Mouse (Mus musculus) liver, embryonic 14.5 days (tissue): Measurements from ENCODE around the gene Clic3. TPM values are rescaled to one million over a fixed set of nuclear protein-coding genes. Genes with fewer than 3 reads are reported as not detected.

Source experiments
- ATAC-seq: fragments of 200-750 bp; cut with Nextera tagmentation; 2 replicates; pipeline ENCODE4 v1.8.0; 2017; ENCODE audit warnings: moderate number of reproducible peaks, mild to moderate bottlenecking, moderate library complexity; ENCODE audit not compliant: insufficient read depth
- DNase-seq, 3 experiments: peaks; one replicate each; pipeline ENCODE4 v3.0.0-alpha.2; 2012 to 2013; ENCODE audit warnings: low read depth in 3 of 3, low spot score in 3 of 3
- H3K27ac ChIP-seq: fragments of 300-500 bp; sonication (generic); 2 replicates; pipeline ENCODE4 v1.5.1; 2014; ENCODE audit warnings: moderate library complexity, mild to moderate bottlenecking, control low read depth, inconsistent platforms
- H3K27me3 ChIP-seq: fragments of 300-500 bp; sonication (generic); 2 replicates; pipeline ENCODE4 v1.6.1; 2014; ENCODE audit warnings: mild to moderate bottlenecking, low read length, moderate library complexity; ENCODE audit not compliant: control insufficient read depth, insufficient read depth
- H3K36me3 ChIP-seq: fragments of 300-500 bp; sonication (generic); replicated peaks from 2 replicates; pipeline ENCODE4 v1.6.1; 2014; ENCODE audit warnings: low read depth; ENCODE audit not compliant: control insufficient read depth, insufficient read depth
- H3K4me1 ChIP-seq, 2 experiments: fragments of 200-500 bp in 1 of 2; fragments of 300-500 bp in 1 of 2; sonication (generic) in 1 of 2; replicated peaks; 2 replicates each; pipeline ENCODE4 v1.6.1; 2012 to 2014; ENCODE audit warnings: antibody characterized with exemption in 1 of 2, inconsistent platforms in 1 of 2, low read length in 1 of 2; ENCODE audit not compliant: control insufficient read depth in 2 of 2, insufficient read depth in 2 of 2
- H3K4me2 ChIP-seq: fragments of 300-500 bp; sonication (generic); 2 replicates; pipeline ENCODE4 v1.6.1; 2014; ENCODE audit warnings: low read depth, mild to moderate bottlenecking, control low read depth, moderate library complexity
- H3K4me3 ChIP-seq, 2 experiments: fragments of 200-500 bp in 1 of 2; fragments of 300-500 bp in 1 of 2; sonication (generic) in 1 of 2; 2 replicates each; pipeline ENCODE4 v1.5.1; 2012 to 2014; ENCODE audit warnings: low read depth in 2 of 2, low read length in 2 of 2, mild to moderate bottlenecking in 2 of 2, control low read depth in 1 of 2, inconsistent platforms in 1 of 2, moderate library complexity in 1 of 2; ENCODE audit not compliant: insufficient read depth in 1 of 2
- H3K9ac ChIP-seq: fragments of 300-500 bp; sonication (generic); replicated peaks from 2 replicates; pipeline ENCODE4 v1.6.1; 2014; ENCODE audit warnings: mild to moderate bottlenecking, control low read depth, moderate library complexity
- H3K9me3 ChIP-seq: fragments of 300-500 bp; sonication (generic); 2 replicates; pipeline ENCODE4 v1.6.1; 2016; ENCODE audit warnings: low read length, mixed read lengths; ENCODE audit not compliant: control insufficient read depth
- CTCF ChIP-seq: IDR thresholded peaks from 2 replicates; pipeline ENCODE4 v1.5.1; 2016; ENCODE audit warnings: antibody characterized with exemption, low read depth, control low read depth
- EP300 ChIP-seq: IDR thresholded peaks from 2 replicates; pipeline ENCODE4 v1.6.1; 2016; ENCODE audit warnings: antibody characterized with exemption, low read depth
- WGBS: fragments of 180-500 bp; shearing (Covaris S2); extraction: QIAGEN DNeasy Blood & Tissue Kit; methylation state at CpG from one replicate; pipeline ENCODE4 v1.1.7; 2014; ENCODE audit not compliant: insufficient replicate concordance; 5-methylcytosine and 5-hydroxymethylcytosine counted together
- polyA plus RNA-seq, 2 experiments: library from polyadenylated mRNA; depleted of rRNA in 1 of 2; stranded (reverse) in 1 of 2; unstranded in 1 of 2; fragments of >200 nt; fragmentation: Nextera tagmentation in 1 of 2; extraction: Ambion mirVana in 1 of 2; gene quantifications; 2 replicates each; pipeline versions ENCODE4 v1.2.1 to v1.2.3; 2012 to 2014

Clic3 gene
- polyA plus RNA-seq, 2 experiments = 0.08 to 0.27 TPM

- Histone ChIP-seq H3K36me3 (no peaks in the 10 kb centered on the region), H3K4me2 (peak overlapping the region; percentile 90), H3K4me1 (peaks cover 4 to 11% of the 10 kb centered on the region in 2 experiments), H3K27me3 (no peaks in the 10 kb centered on the region), H3K4me3 (peak overlapping the region; percentile 71 to 83), H3K27ac (peak overlapping the region; percentile 81), H3K9ac (peak overlapping the region; percentile 77), H3K9me3 (no peaks in the 10 kb centered on the region)
- DNase-seq (no peak), ATAC-seq (no peak; the same call in 1 of the 2 replicates)
- WGBS = 36% methylated on average over 5 of the region's 5 CpGs
- no peak for TF ChIP-seq EP300
- TF ChIP-seq CTCF = no peak
Measured at GRCm38 (mm10) chr2:25460135-25460534, 3.5 kb downstream of the Clic3 start.

- peak within 1 kb of the TSS; percentile 77 for H3K9ac ChIP-seq
- ATAC-seq (peak; percentile 84), DNase-seq (peak; percentile 91 to 95 (median 93))
- no peaks in the 10 kb centered on the region for H3K27me3 ChIP-seq
- no peaks in the 10 kb centered on the region for H3K9me3 ChIP-seq
- H3K4me1 ChIP-seq = peaks cover 4 to 11% of the 10 kb centered on the region in 2 experiments
- H3K4me2 ChIP-seq = peak within 1 kb of the TSS; percentile 90
- peak within 1 kb of the TSS; percentile 71 to 83 for H3K4me3 ChIP-seq
- H3K27ac ChIP-seq = peak within 1 kb of the TSS; percentile 81
- TF ChIP-seq CTCF = no peak
- no peak for TF ChIP-seq EP300
- under 1% methylated on average over 48 of the region's 48 CpGs for WGBS
- H3K36me3 ChIP-seq = no peaks in the 10 kb centered on the region
Measured at GRCm38 (mm10) chr2:25460551-25461309, 4.1 kb downstream of the Clic3 start, which contains the start of gene Paxx. Gene Paxx (minus strand): TSS chr2:25461094.

DNA sequence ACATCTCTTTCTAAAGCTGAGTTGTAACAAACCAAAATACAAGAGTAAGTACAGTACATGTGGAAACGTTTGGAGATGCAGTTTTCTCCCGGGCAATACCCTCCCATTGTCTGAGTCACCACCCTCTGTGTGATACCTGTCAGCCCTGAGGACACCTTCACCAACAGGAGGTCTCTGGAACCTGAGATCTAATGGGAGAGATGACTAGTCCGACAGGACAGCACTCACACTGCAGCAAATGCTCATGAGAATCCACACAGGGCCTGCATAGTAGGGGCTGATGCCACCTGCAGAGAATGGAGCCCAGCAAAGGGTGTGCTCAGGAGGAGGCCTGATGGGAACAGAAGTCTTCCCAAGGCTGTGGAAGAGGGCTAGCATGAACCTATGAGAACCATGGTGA is 4.8 kb downstream of the Clic3 start:
- Histone ChIP-seq H3K9ac (no peak overlapping the region), H3K27me3 (no peaks in the 10 kb centered on the region), H3K27ac (no peak overlapping the region; the same call in 1 of the 2 replicates), H3K4me2 (peak overlapping the region; percentile 90), H3K9me3 (no peaks in the 10 kb centered on the region), H3K4me1 (peaks cover 4 to 11% of the 10 kb centered on the region in 2 experiments), H3K36me3 (no peaks in the 10 kb centered on the region), H3K4me3 (peak overlapping the region in 1 of 2 experiments; percentile 83; a peak in 1 of 4 replicates)
- TF ChIP-seq CTCF = no peak
- TF ChIP-seq EP300 = no peak
- 11% methylated on average over 3 of the region's 3 CpGs for WGBS
- ATAC-seq (no peak), DNase-seq (no peak)

DNA sequence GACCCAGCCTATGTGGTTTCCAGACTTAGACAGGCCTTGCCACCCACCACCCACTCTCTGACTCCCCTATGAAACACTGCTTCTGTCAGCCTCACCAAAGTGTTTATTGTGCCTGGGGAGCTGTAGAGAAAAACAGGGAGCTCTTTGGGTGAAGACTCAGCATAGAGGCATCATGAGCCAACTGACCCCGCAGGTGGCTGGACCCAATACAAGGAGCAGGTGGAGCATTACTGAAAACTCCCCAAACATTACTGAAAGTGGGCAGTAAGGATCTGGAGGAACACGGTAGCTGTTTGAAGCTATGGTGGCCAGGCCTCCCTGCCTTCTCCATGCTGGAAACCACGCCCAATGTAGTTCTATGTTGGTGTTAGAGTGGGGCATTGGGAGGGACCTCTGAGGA is 7.0 kb downstream of the Clic3 start:
- 68% methylated on average over 3 of the region's 3 CpGs for WGBS
- ATAC-seq (no peak), DNase-seq (no peak)
- TF ChIP-seq EP300 = no peak
- TF ChIP-seq CTCF = no peak
- Histone ChIP-seq H3K4me1 (peaks cover 4 to 11% of the 10 kb centered on the region in 2 experiments), H3K9me3 (no peaks in the 10 kb centered on the region), H3K27ac (no peak overlapping the region), H3K9ac (no peak overlapping the region), H3K4me3 (no peak overlapping the region), H3K27me3 (no peaks in the 10 kb centered on the region), H3K36me3 (no peaks in the 10 kb centered on the region), H3K4me2 (no peak overlapping the region)

DNA sequence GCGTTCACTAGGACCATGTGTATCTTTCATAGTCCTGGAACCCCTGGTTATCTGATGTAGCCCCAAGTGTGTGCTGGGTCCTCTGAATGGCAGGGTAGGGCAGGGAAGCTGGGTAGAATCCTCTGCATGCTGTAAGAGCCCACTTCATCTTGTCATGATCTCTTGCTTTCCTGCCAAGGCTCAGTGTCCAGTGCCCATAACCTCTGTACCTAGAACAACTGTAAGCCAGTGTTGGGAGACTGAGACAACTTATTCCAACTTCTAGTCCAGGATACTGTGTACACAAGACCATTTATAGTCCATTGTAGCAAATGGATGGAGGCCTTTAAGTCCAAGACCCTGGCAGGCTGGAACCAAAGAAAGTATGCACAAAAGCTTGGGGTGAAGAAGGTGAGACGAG is 8.6 kb downstream of the Clic3 start:
- ATAC-seq = no peak
- H3K9me3 ChIP-seq = no peaks in the 10 kb centered on the region
- no peak for DNase-seq
- H3K9ac ChIP-seq = no peak overlapping the region
- no peaks in the 10 kb centered on the region for H3K27me3 ChIP-seq
- peaks cover 0 to 7% of the 10 kb centered on the region in 2 experiments; a peak in 3 of 4 replicates for H3K4me1 ChIP-seq
- H3K4me2 ChIP-seq = no peak overlapping the region
- 40% methylated on average over 2 of the region's 2 CpGs for WGBS
- no peaks in the 10 kb centered on the region for H3K36me3 ChIP-seq
- no peak overlapping the region for H3K4me3 ChIP-seq
- no peak overlapping the region for H3K27ac ChIP-seq
- TF ChIP-seq CTCF = no peak
- TF ChIP-seq EP300 = no peak
